Mouse (Mus musculus) kidney, embryonic 14.5 days (tissue): ENCODE data around the gene Lrrc37a. TPM values are rescaled to one million over a fixed set of nuclear protein-coding genes. Genes with fewer than 3 reads are reported as not detected.
"Not testable (repeated sequence)": the region's sequence is repeated elsewhere in the genome, so short reads cannot be mapped to it uniquely, and the experiment has no call there.

ENCODE experiments used
- ATAC-seq: fragments of 200-750 bp; cut with Nextera tagmentation; 2 replicates; pipeline ENCODE4 v1.8.0; 2017; ENCODE audit warnings: moderate number of reproducible peaks, mild to moderate bottlenecking, moderate TSS enrichment, moderate library complexity; ENCODE audit not compliant: low FRiP score, low TSS enrichment
- H3K27ac ChIP-seq: fragments of 300-500 bp; sonication (generic); 2 replicates; pipeline ENCODE4 v1.5.1; 2014; ENCODE audit warnings: low read depth, mild to moderate bottlenecking, low read length, moderate library complexity, mixed read lengths
- H3K27me3 ChIP-seq: fragments of 300-500 bp; sonication (generic); 2 replicates; pipeline ENCODE4 v1.6.1; 2014; ENCODE audit warnings: mild to moderate bottlenecking, low read length; ENCODE audit not compliant: control insufficient read depth, insufficient read depth
- H3K36me3 ChIP-seq: fragments of 300-500 bp; sonication (generic); 2 replicates; pipeline ENCODE4 v1.6.1; 2014; ENCODE audit warnings: low read length, mixed read lengths; ENCODE audit not compliant: control insufficient read depth, insufficient read depth
- H3K4me1 ChIP-seq: fragments of 300-500 bp; sonication (generic); 2 replicates; pipeline ENCODE4 v1.6.1; 2014; ENCODE audit warnings: low read length, mixed read lengths; ENCODE audit not compliant: control insufficient read depth, insufficient read depth
- H3K4me2 ChIP-seq: fragments of 300-500 bp; sonication (generic); replicated peaks from 2 replicates; pipeline ENCODE4 v1.6.1; 2014; ENCODE audit warnings: low read depth, mild to moderate bottlenecking, low read length
- H3K4me3 ChIP-seq: fragments of 300-500 bp; sonication (generic); 2 replicates; pipeline ENCODE4 v1.5.1; 2014; ENCODE audit warnings: mild to moderate bottlenecking, low read length
- H3K9ac ChIP-seq: fragments of 300-500 bp; sonication (generic); 2 replicates; pipeline ENCODE4 v1.6.1; 2014; ENCODE audit warnings: low read depth, mild to moderate bottlenecking, low read length, moderate library complexity
- H3K9me3 ChIP-seq: fragments of 300-500 bp; sonication (generic); 2 replicates; pipeline ENCODE4 v1.6.1; 2016; ENCODE audit warnings: low read length; ENCODE audit not compliant: control insufficient read depth
- WGBS: fragments of 180-500 bp; shearing (Covaris S2); extraction: QIAGEN DNeasy Blood & Tissue Kit; methylation state at CpG from one replicate; pipeline ENCODE4 v1.1.7; 2014; 5-methylcytosine and 5-hydroxymethylcytosine counted together
- polyA plus RNA-seq: library from polyadenylated mRNA; unstranded; fragments of >200 nt; fragmentation: Nextera tagmentation; extraction: Ambion mirVana; gene quantifications from 2 replicates; pipeline ENCODE4 v1.2.1, GENCODE M21; 2014

Lrrc37a gene
- polyA plus RNA-seq, 1 experiment from 2014 or later: not detected

- Histone ChIP-seq H3K36me3 (no peaks in the 10 kb centered on the region), H3K27me3 (no peaks in the 10 kb centered on the region), H3K4me1 (no peaks in the 10 kb centered on the region), H3K9me3 (no peaks in the 10 kb centered on the region), H3K4me3 (no peak overlapping the region), H3K9ac (no peak overlapping the region), H3K4me2 (no peak overlapping the region), H3K27ac (no peak overlapping the region)
- no peak for ATAC-seq
- WGBS: 82% methylated on average over 13 of the region's 13 CpGs
Observed at GRCm38 (mm10) chr11:103419667-103420066, 84.7 kb downstream of the Lrrc37a start.

- Histone ChIP-seq H3K4me1 (no peaks in the 10 kb centered on the region), H3K27me3 (no peaks in the 10 kb centered on the region), H3K27ac (no peak overlapping the region), H3K4me3 (no peak overlapping the region), H3K9ac (no peak overlapping the region), H3K36me3 (no peaks in the 10 kb centered on the region), H3K9me3 (no peaks in the 10 kb centered on the region), H3K4me2 (no peak overlapping the region)
- 78% methylated on average over 5 of the region's 5 CpGs for WGBS
- ATAC-seq: no peak
Observed at GRCm38 (mm10) chr11:103419226-103419625, 85.2 kb downstream of the Lrrc37a start.

DNA sequence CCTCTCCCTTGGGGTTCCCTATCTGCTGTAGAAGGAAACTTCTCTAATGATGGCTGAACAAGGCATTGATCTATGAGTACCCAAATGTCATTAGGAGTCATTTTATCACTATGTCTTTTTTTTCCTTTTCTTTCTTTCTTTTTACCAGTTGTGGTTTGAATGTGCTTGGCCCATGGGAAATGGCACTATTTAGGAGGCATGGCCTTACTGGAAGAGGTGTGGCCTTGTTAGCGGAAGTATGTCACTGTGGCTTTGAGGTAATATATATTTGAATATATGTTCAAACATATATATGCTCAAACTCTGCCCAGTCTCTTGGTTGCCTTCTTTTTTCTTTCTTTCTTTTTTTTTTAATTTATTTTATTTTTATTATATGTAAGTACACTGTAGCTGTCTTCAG, 90.9 kb downstream of the Lrrc37a start:
- peak overlapping the region; percentile 80; the same call in 1 of the 2 replicates for H3K4me3 ChIP-seq
- WGBS: 83% methylated on average over 1 of the region's 1 CpGs
- H3K36me3 ChIP-seq: no peaks in the 10 kb centered on the region
- H3K9ac ChIP-seq: 0 out of 2 replicates have a peak overlapping the region, but pooled peaks have one; percentile 76
- no peaks in the 10 kb centered on the region for H3K27me3 ChIP-seq
- H3K4me2 ChIP-seq: peak overlapping the region; percentile 86
- H3K4me1 ChIP-seq: peaks cover 13% of the 10 kb centered on the region; the same call in 1 of the 2 replicates
- no peak overlapping the region for H3K27ac ChIP-seq
- ATAC-seq: no peak
- H3K9me3 ChIP-seq: no peaks in the 10 kb centered on the region

GRCm38 (mm10) chr11:103412950-103413423, 91.4 kb downstream of the Lrrc37a start:
- H3K27me3 ChIP-seq: no peaks in the 10 kb centered on the region
- H3K4me2 ChIP-seq: peak overlapping the region; percentile 86
- no peak for ATAC-seq
- no peaks in the 10 kb centered on the region for H3K36me3 ChIP-seq
- H3K27ac ChIP-seq: no peak overlapping the region
- WGBS: 1% methylated on average over 14 of the region's 14 CpGs
- peak overlapping the region; percentile 80 for H3K4me3 ChIP-seq
- no peaks in the 10 kb centered on the region for H3K9me3 ChIP-seq
- peaks cover 13% of the 10 kb centered on the region; the same call in 1 of the 2 replicates for H3K4me1 ChIP-seq
- H3K9ac ChIP-seq: peak overlapping the region; percentile 76; the same call in 1 of the 2 replicates

GRCm38 (mm10) chr11:103411981-103412949, 92.1 kb downstream of the Lrrc37a start, which contains the start of gene Plekhm1:
TSS of gene Plekhm1 (minus strand) at chr11:103412687.
- no peaks in the 10 kb centered on the region for H3K27me3 ChIP-seq
- peak within 1 kb of the TSS; percentile 76 for H3K9ac ChIP-seq
- peak; percentile 98 for ATAC-seq
- H3K27ac ChIP-seq: peak within 1 kb of the TSS; percentile 14; the same call in 1 of the 2 replicates
- peaks cover 13% of the 10 kb centered on the region; the same call in 1 of the 2 replicates for H3K4me1 ChIP-seq
- peak within 1 kb of the TSS; percentile 86 for H3K4me2 ChIP-seq
- peak within 1 kb of the TSS; percentile 80 for H3K4me3 ChIP-seq
- under 1% methylated on average over 67 of the region's 67 CpGs for WGBS
- no peaks in the 10 kb centered on the region for H3K9me3 ChIP-seq
- H3K36me3 ChIP-seq: no peaks in the 10 kb centered on the region

DNA sequence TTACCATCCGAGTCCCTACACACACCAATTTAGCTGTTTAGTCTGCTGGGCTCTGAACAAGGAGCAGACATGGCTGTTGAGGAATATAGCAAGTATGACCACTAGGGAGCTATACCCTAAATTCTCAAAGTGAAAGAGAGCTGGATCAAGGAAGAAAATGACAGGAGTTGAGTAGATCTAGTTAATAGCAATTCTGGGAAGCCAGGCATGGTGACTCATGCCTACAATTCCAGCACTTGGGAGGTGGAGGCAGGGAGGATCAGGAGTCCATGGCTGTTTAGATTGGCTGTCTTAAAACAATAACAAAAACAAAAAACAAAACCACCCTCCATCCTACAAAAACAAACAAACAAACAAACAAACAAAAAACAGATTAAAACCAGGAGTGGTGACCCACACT, 93.1 kb downstream of the Lrrc37a start:
- Histone ChIP-seq H3K4me1 (peaks cover 13% of the 10 kb centered on the region; the same call in 1 of the 2 replicates), H3K4me2 (no peak overlapping the region), H3K9ac (no peak overlapping the region), H3K27me3 (no peaks in the 10 kb centered on the region), H3K4me3 (no peak overlapping the region), H3K36me3 (no peaks in the 10 kb centered on the region), H3K27ac (no peak overlapping the region), H3K9me3 (no peaks in the 10 kb centered on the region)
- 79% methylated on average over 1 of the region's 1 CpGs for WGBS
- ATAC-seq: no peak

DNA sequence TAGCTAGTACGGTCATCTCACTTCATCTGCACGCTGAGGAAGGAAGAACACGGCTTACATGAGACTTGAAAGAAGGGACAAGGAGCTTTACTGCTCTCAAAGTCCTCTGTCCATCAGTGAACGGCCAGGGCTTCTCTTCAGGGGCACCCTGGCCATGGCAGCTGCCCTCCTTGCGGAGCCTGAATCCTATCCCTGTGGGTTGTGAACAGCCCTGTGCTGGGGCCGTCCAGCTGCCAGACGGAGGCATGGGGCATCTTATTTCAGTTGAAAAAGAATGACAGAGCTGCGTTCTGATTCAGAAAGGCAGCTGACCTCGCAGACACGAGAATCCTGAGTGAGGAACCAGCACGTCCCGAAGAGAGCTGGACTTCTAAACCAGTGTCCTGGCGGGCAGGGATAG, 95.5 kb downstream of the Lrrc37a start:
- Histone ChIP-seq H3K27ac (no peak overlapping the region), H3K9ac (no peak overlapping the region), H3K4me2 (no peak overlapping the region), H3K9me3 (no peaks in the 10 kb centered on the region), H3K27me3 (no peaks in the 10 kb centered on the region), H3K36me3 (no peaks in the 10 kb centered on the region), H3K4me3 (no peak overlapping the region), H3K4me1 (peaks cover 13% of the 10 kb centered on the region; the same call in 1 of the 2 replicates)
- WGBS: 89% methylated on average over 13 of the region's 13 CpGs
- ATAC-seq: no peak

GRCm38 (mm10) chr11:103407136-103407535, 97.3 kb downstream of the Lrrc37a start:
- WGBS: 72% methylated on average over 5 of the region's 5 CpGs
- not testable (repeated sequence) for H3K27me3 ChIP-seq, H3K4me2 ChIP-seq, H3K4me1 ChIP-seq, H3K36me3 ChIP-seq, ATAC-seq, H3K4me3 ChIP-seq, H3K27ac ChIP-seq, H3K9me3 ChIP-seq, H3K9ac ChIP-seq

DNA sequence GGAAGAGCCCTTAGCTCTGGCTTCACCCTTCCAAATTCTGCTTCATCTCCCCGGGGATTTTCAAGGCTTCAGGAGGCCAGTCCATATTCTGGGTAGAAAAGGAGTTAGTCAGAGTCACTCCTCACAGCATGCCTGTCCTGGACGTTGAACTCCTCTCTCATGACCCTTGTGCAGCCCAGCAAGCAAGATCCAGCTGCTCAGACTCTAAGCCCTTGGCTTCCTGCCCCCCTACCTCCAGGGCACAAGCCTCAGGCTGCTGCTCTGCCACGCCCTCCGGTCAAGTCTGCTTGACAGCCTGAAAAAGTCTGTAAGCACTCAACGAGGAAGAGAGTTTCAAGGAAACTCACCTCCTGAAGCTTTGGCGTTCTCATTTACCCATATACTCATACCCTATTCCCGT, 97.8 kb downstream of the Lrrc37a start:
- ATAC-seq: no peak
- Histone ChIP-seq H3K4me3 (no peak overlapping the region), H3K9me3 (no peaks in the 10 kb centered on the region), H3K27ac (no peak overlapping the region), H3K4me2 (no peak overlapping the region), H3K9ac (no peak overlapping the region), H3K27me3 (no peaks in the 10 kb centered on the region), H3K4me1 (peaks cover 4% of the 10 kb centered on the region; the same call in 1 of the 2 replicates), H3K36me3 (0 out of 2 replicates have a peak, but pooled peaks cover 2% of the 10 kb centered on the region)
- 77% methylated on average over 7 of the region's 7 CpGs for WGBS
